Mouse (Mus musculus) hematopoietic stem cell, adult 5-6 weeks (primary cell): ENCODE measurements around the gene Heca. TPM values are rescaled to one million over a fixed set of nuclear protein-coding genes. Genes with fewer than 3 reads are reported as not detected.
"Not testable (repeated sequence)": the region's sequence is repeated elsewhere in the genome, so short reads cannot be mapped to it uniquely, and the experiment has no call there.

ENCODE experiments used
- ATAC-seq, 2 experiments: fragments of 125-278 bp in 1 of 2; replicated peaks in 1 of 2; 2 replicates each; pipeline ENCODE4 v1.8.0; 2016 to 2017; ENCODE audit warnings: inconsistent platforms in 2 of 2, mild to moderate bottlenecking in 2 of 2, moderate number of reproducible peaks in 2 of 2, low read depth in 1 of 2, moderate TSS enrichment in 1 of 2; ENCODE audit not compliant: low FRiP score in 2 of 2, poor library complexity in 2 of 2, severe bottlenecking in 2 of 2, insufficient read depth in 1 of 2, low TSS enrichment in 1 of 2
- total RNA-seq: library from RNA; stranded (forward); fragments of 172-1452, 232-1000 nt; gene quantifications from 2 replicates; pipeline ENCODE4 v1.2.3, GENCODE M21; 2017

Heca gene
- total RNA-seq, 1 experiment from 2014 or later = 41.3 TPM

DNA sequence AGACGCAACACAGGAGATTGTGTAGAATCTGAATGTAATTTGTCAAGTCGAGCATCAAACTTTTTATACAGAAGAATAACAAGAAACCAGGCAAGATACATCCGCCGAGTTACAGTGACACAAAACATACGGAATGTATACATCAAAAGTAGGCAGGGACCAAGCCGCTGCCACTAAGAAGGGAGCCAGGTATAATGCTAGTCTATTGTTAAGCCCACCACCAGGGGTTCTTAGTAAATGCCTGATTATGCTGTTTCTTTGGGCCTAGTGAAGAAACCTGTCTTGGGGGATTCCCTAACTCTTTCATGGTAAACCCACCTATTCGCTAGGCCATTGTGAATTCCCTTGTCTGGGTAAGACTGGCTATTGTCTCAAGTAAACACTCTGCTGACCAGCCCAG is 127.4 kb downstream of the Heca start:
- ATAC-seq = not testable (repeated sequence)

Other genes with a start within 250 kb of the Heca start
- 34.3 and 68.7 TPM in 2 replicates for gene Cited2, start 224.8 kb downstream of the Heca start, total RNA-seq
- gene Txlnb, start 151.8 kb downstream of the Heca start, total RNA-seq = 3.7 and 5.8 TPM in 2 replicates
- gene Abracl, start 75.2 kb upstream of the Heca start, total RNA-seq = 233 and 268 TPM in 2 replicates
- 72.3 and 81.3 TPM in 2 replicates for gene Reps1, start 107.8 kb upstream of the Heca start, total RNA-seq